Mouse (Mus musculus) limb, embryonic 14.5 days (tissue): ENCODE data around the gene Tnr. TPM values are rescaled to one million over a fixed set of nuclear protein-coding genes. Genes with fewer than 3 reads are reported as not detected.

Source experiments
- ATAC-seq: fragments of 200-750 bp; cut with Nextera tagmentation; 2 replicates; pipeline ENCODE4 v1.8.0; 2017; ENCODE audit warnings: low read depth, moderate number of reproducible peaks, moderate TSS enrichment; ENCODE audit not compliant: low FRiP score
- DNase-seq: peaks from one replicate; pipeline ENCODE4 v3.0.0-alpha.2; 2015; ENCODE audit warnings: low spot score
- H3K27ac ChIP-seq: fragments of 300-500 bp; sonication (generic); replicated peaks from 2 replicates; pipeline ENCODE4 v1.5.1; 2014; ENCODE audit warnings: low read depth, mild to moderate bottlenecking, low read length, moderate library complexity, mixed read lengths
- H3K27me3 ChIP-seq: fragments of 300-500 bp; sonication (generic); 2 replicates; pipeline ENCODE4 v1.6.1; 2014; ENCODE audit warnings: low read length, mixed read lengths; ENCODE audit not compliant: control insufficient read depth, insufficient read depth
- H3K36me3 ChIP-seq: fragments of 300-500 bp; sonication (generic); 2 replicates; pipeline ENCODE4 v1.6.1; 2014; ENCODE audit warnings: mild to moderate bottlenecking, low read length, moderate library complexity, mixed read lengths; ENCODE audit not compliant: control insufficient read depth, insufficient read depth
- H3K4me1 ChIP-seq: fragments of 300-500 bp; sonication (generic); 2 replicates; pipeline ENCODE4 v1.6.1; 2014; ENCODE audit warnings: antibody characterized with exemption, low read length, mixed read lengths; ENCODE audit not compliant: control insufficient read depth, insufficient read depth
- H3K4me2 ChIP-seq: fragments of 300-500 bp; sonication (generic); replicated peaks from 2 replicates; pipeline ENCODE4 v1.6.1; 2014; ENCODE audit warnings: low read depth, mild to moderate bottlenecking, low read length, moderate library complexity; ENCODE audit not compliant: severe bottlenecking
- H3K4me3 ChIP-seq: fragments of 300-500 bp; sonication (generic); replicated peaks from 2 replicates; pipeline ENCODE4 v1.5.1; 2014; ENCODE audit warnings: low read length
- H3K9ac ChIP-seq: fragments of 300-500 bp; sonication (generic); 2 replicates; pipeline ENCODE4 v1.6.1; 2014; ENCODE audit warnings: mild to moderate bottlenecking, low read depth, low read length, moderate library complexity; ENCODE audit not compliant: severe bottlenecking
- H3K9me3 ChIP-seq: fragments of 300-500 bp; sonication (generic); 2 replicates; pipeline ENCODE4 v1.6.1; 2016; ENCODE audit warnings: low read length; ENCODE audit not compliant: control insufficient read depth
- POLR2A ChIP-seq: fragments of 200-500 bp; IDR thresholded peaks from 2 replicates; pipeline ENCODE4 v1.8.0; 2012; ENCODE audit warnings: inconsistent platforms, mild to moderate bottlenecking, moderate library complexity, borderline replicate concordance; ENCODE audit not compliant: insufficient read depth, insufficient read length; ENCODE audit errors: extremely low read depth
- WGBS: fragments of 180-500 bp; shearing (Covaris S2); extraction: QIAGEN DNeasy Blood & Tissue Kit; methylation state at CpG from one replicate; pipeline ENCODE4 v1.1.7; 2014; 5-methylcytosine and 5-hydroxymethylcytosine counted together
- polyA plus RNA-seq, 2 experiments: library from polyadenylated mRNA; depleted of rRNA in 1 of 2; stranded (reverse) in 1 of 2; unstranded in 1 of 2; fragments of >200 nt; fragmentation: Nextera tagmentation in 1 of 2; extraction: Ambion mirVana in 1 of 2; gene quantifications; 2 replicates each; pipeline versions ENCODE4 v1.2.1 to v1.2.3; 2012 to 2014

Tnr gene
- polyA plus RNA-seq (2012; rRNA removed) (0.15 and 0.17 TPM in 2 replicates), polyA plus RNA-seq (2014; fragmentation: Nextera tagmentation; extraction: Ambion mirVana) (0.03 and 0.18 TPM in 2 replicates)

- WGBS = 4% methylated on average over 8 of the region's 8 CpGs
- Histone ChIP-seq H3K9me3 (no peaks in the 10 kb centered on the region), H3K4me3 (no peak within 1 kb of the TSS), H3K36me3 (no peaks in the 10 kb centered on the region), H3K27ac (no peak within 1 kb of the TSS), H3K9ac (no peak within 1 kb of the TSS), H3K4me1 (no peaks in the 10 kb centered on the region), H3K4me2 (no peak within 1 kb of the TSS; the same call in 1 of the 2 replicates), H3K27me3 (0 out of 2 replicates have a peak, but pooled peaks cover 10% of the 10 kb centered on the region)
- TF ChIP-seq POLR2A = no peak
- ATAC-seq (no peak), DNase-seq (no peak)
Measured at GRCm38 (mm10) chr1:159523578-159523977, at the start of gene Tnr. Tnr (plus strand) TSS chr1:159523769.

GRCm38 (mm10) chr1:159489853-159490435 lies 33.6 kb upstream of the Tnr start:
- no peak overlapping the region for H3K27ac ChIP-seq
- H3K4me2 ChIP-seq = no peak overlapping the region
- no peak for ATAC-seq
- no peaks in the 10 kb centered on the region for H3K9me3 ChIP-seq
- H3K27me3 ChIP-seq = no peaks in the 10 kb centered on the region
- WGBS = 68% methylated on average over 4 of the region's 4 CpGs
- H3K36me3 ChIP-seq = no peaks in the 10 kb centered on the region
- no peak for TF ChIP-seq POLR2A
- no peak overlapping the region for H3K4me3 ChIP-seq
- no peak overlapping the region for H3K9ac ChIP-seq
- no peaks in the 10 kb centered on the region for H3K4me1 ChIP-seq
- DNase-seq = no peak

GRCm38 (mm10) chr1:159492536-159492935 lies 31.0 kb upstream of the Tnr start:
- ATAC-seq (no peak), DNase-seq (no peak)
- WGBS = 77% methylated on average over 4 of the region's 4 CpGs
- TF ChIP-seq POLR2A = no peak
- no peaks in the 10 kb centered on the region for H3K9me3 ChIP-seq
- H3K4me1 ChIP-seq = no peaks in the 10 kb centered on the region
- no peaks in the 10 kb centered on the region for H3K36me3 ChIP-seq
- no peak overlapping the region for H3K4me2 ChIP-seq
- no peak overlapping the region for H3K9ac ChIP-seq
- no peak overlapping the region for H3K27ac ChIP-seq
- no peaks in the 10 kb centered on the region for H3K27me3 ChIP-seq
- H3K4me3 ChIP-seq = no peak overlapping the region

- no peak overlapping the region for H3K4me3 ChIP-seq
- H3K9me3 ChIP-seq = no peaks in the 10 kb centered on the region
- H3K4me2 ChIP-seq = no peak overlapping the region
- no peak overlapping the region for H3K9ac ChIP-seq
- H3K4me1 ChIP-seq = no peaks in the 10 kb centered on the region
- ATAC-seq (no peak), DNase-seq (no peak)
- no peaks in the 10 kb centered on the region for H3K36me3 ChIP-seq
- WGBS = 72% methylated on average over 5 of the region's 5 CpGs
- no peak for TF ChIP-seq POLR2A
- no peaks in the 10 kb centered on the region for H3K27me3 ChIP-seq
- no peak overlapping the region for H3K27ac ChIP-seq
Measured at GRCm38 (mm10) chr1:159493720-159494499, 29.7 kb upstream of the Tnr start.

- ATAC-seq = no peak
- Histone ChIP-seq H3K27me3 (no peaks in the 10 kb centered on the region), H3K4me3 (no peak overlapping the region), H3K9me3 (no peaks in the 10 kb centered on the region), H3K9ac (no peak overlapping the region), H3K4me1 (no peaks in the 10 kb centered on the region), H3K27ac (no peak overlapping the region), H3K4me2 (no peak overlapping the region), H3K36me3 (no peaks in the 10 kb centered on the region)
- DNase-seq = no peak
- WGBS = 92% methylated on average over 2 of the region's 2 CpGs
- no peak for TF ChIP-seq POLR2A
Measured at GRCm38 (mm10) chr1:159498236-159498635, 25.3 kb upstream of the Tnr start.
